Mouse (Mus musculus): ENCODE results near the gene Spata46. TPM values are rescaled to one million over a fixed set of nuclear protein-coding genes. Genes with fewer than 3 reads are reported as not detected.

Spata46 gene
- total and polyA plus RNA-seq, 3 experiments = not detected

GRCm38 (mm10) chr1:170360183-170360915 lies 51.7 kb downstream of the Spata46 start:
- no peak for TF ChIP-seq MAFK (IDR thresholded peaks at IDR 0.05; ENCODE audit: insufficient replicate concordance, low read length)
- TF ChIP-seq PAX5 (IDR thresholded peaks at IDR 0.05; ENCODE audit: low read length) = no peak
- no peak for TF ChIP-seq ETS1 (conservative IDR thresholded peaks at IDR 0.05; ENCODE audit: low read depth, low read length)
- no peak for TF ChIP-seq EP300 (IDR thresholded peaks at IDR 0.05; ENCODE audit: low read length)
- no peak for TF ChIP-seq ZC3H11A (IDR thresholded peaks at IDR 0.05; ENCODE audit: low read depth, low read length)
- no peak for TF ChIP-seq POLR2AphosphoS2 (IDR thresholded peaks at IDR 0.05; ENCODE audit: low read depth, low read length)
- TF ChIP-seq RAD21 (IDR thresholded peaks at IDR 0.05; ENCODE audit: low read depth, low read length) = no peak
- TF ChIP-seq CHD1 (IDR thresholded peaks at IDR 0.05; ENCODE audit: low read depth, low read length) = no peak
- TF ChIP-seq SMC3 (IDR thresholded peaks at IDR 0.05; ENCODE audit: low read depth, low read length) = no peak
- no peak for TF ChIP-seq MXI1 (IDR thresholded peaks at IDR 0.05; ENCODE audit: low read depth, low read length)
- TF ChIP-seq JUN (IDR thresholded peaks at IDR 0.05; ENCODE audit: insufficient read depth, low read depth, low read length) = no peak
- TF ChIP-seq HCFC1 (IDR thresholded peaks at IDR 0.05; ENCODE audit: low read depth, low read length) = no peak
- no peak for TF ChIP-seq IRF4 (IDR thresholded peaks at IDR 0.05; ENCODE audit: low read depth, low read length)
- TF ChIP-seq UBTF (IDR thresholded peaks at IDR 0.05; ENCODE audit: low read depth, low read length) = no peak
- no peak for TF ChIP-seq CTCF (conservative IDR thresholded peaks at IDR 0.05 in 1 of 2, IDR thresholded peaks at IDR 0.05 in 1 of 2; ENCODE audit: low read depth in 2 of 2, low read length in 2 of 2)
- TF ChIP-seq ZMIZ1 (IDR thresholded peaks at IDR 0.05; ENCODE audit: low read depth, low read length) = no peak
- no peak for TF ChIP-seq NELFE (IDR thresholded peaks at IDR 0.05; ENCODE audit: low read depth, low read length)
- Histone ChIP-seq H3K79me2 (replicated peaks; ENCODE audit: control insufficient read depth, extremely low read depth, insufficient read depth, poor library complexity, severe bottlenecking) (no peaks in the 10 kb centered on the region), H3K9ac (ENCODE audit: insufficient read depth, low read depth) (no peak overlapping the region), H3K27me3 (replicated peaks) (peaks cover 13% of the 10 kb centered on the region), H3K4me3 (replicated peaks in 1 of 3; ENCODE audit: low read depth in 2 of 3, low read length in 2 of 3, poor library complexity in 1 of 3) (no peak overlapping the region), H3K9me3 (replicated peaks; ENCODE audit: low read length) (no peaks in the 10 kb centered on the region), H3K36me3 (replicated peaks in 1 of 2; ENCODE audit: control insufficient read depth in 1 of 2, insufficient read depth in 1 of 2, low read length in 1 of 2) (no peaks in the 10 kb centered on the region), H3K4me1 (ENCODE audit: control insufficient read depth in 1 of 2, insufficient read depth in 2 of 2) (no peaks in the 10 kb centered on the region), H3K27ac (ENCODE audit: insufficient read depth, low read depth) (no peak overlapping the region), H3K4me2 (ENCODE audit: insufficient read depth, low read depth, poor library complexity, severe bottlenecking) (no peak overlapping the region)
- dilution Hi-C loops (cut with MboI; ENCODE audit: extremely low pct_ligation_motif_present, extremely low pct_unique_long_range_greater_than_20kb, low sequenced_read_pairs) = no loop called here
- in situ Hi-C loops (cut with MboI; ENCODE audit: low pct_ligation_motif_present, low pct_unique_long_range_greater_than_20kb, low sequenced_read_pairs) = no loop called here
- DNase-seq (ENCODE audit: extremely low read depth) = no peak

Other genes with a start within 250 kb of the Spata46 start
- gene Ddr2, start 198.0 kb upstream of the Spata46 start, total RNA-seq (2012; rRNA removed) = 0.13 and 0.30 TPM in 2 replicates
- 0.17 and 0.19 TPM in 2 replicates for gene Ddr2, start 198.0 kb upstream of the Spata46 start, total RNA-seq (2014; rRNA removed)
- 0.33 and 0.37 TPM in 2 replicates for gene Ddr2, start 198.0 kb upstream of the Spata46 start, polyA plus RNA-seq (2012; ENCODE audit: insufficient read length, low read depth)
- gene Uap1, start 133.8 kb upstream of the Spata46 start, total RNA-seq (2012; rRNA removed) = 32.2 and 32.7 TPM in 2 replicates
- 46.3 and 51.8 TPM in 2 replicates for gene Uap1, start 133.8 kb upstream of the Spata46 start, total RNA-seq (2014; rRNA removed)
- gene Uap1, start 133.8 kb upstream of the Spata46 start, polyA plus RNA-seq (2012; ENCODE audit: insufficient read length, low read depth) = 34.1 and 39.4 TPM in 2 replicates
- gene Uhmk1, start 93.4 kb upstream of the Spata46 start, total RNA-seq (2012; rRNA removed) = 22.7 and 23.8 TPM in 2 replicates
- 30.7 and 32.5 TPM in 2 replicates for gene Uhmk1, start 93.4 kb upstream of the Spata46 start, total RNA-seq (2014; rRNA removed)
- 21.5 and 25.0 TPM in 2 replicates for gene Uhmk1, start 93.4 kb upstream of the Spata46 start, polyA plus RNA-seq (2012; ENCODE audit: insufficient read length, low read depth)
- 0.47 TPM in 1 of 2 replicates, not detected in the other for gene Sh2d1b2, start 76.1 kb upstream of the Spata46 start, total RNA-seq (2012; rRNA removed)
- not detected in 2 replicates for gene Sh2d1b2, start 76.1 kb upstream of the Spata46 start, total RNA-seq (2014; rRNA removed)
- gene Sh2d1b2, start 76.1 kb upstream of the Spata46 start, polyA plus RNA-seq (2012; ENCODE audit: insufficient read length, low read depth) = 1.1 and 1.9 TPM in 2 replicates
- gene Sh2d1b1, start 31.5 kb upstream of the Spata46 start, total RNA-seq (2012; rRNA removed) = 1.9 and 2.6 TPM in 2 replicates
- 9.7 and 11.5 TPM in 2 replicates for gene Sh2d1b1, start 31.5 kb upstream of the Spata46 start, total RNA-seq (2014; rRNA removed)
- gene Sh2d1b1, start 31.5 kb upstream of the Spata46 start, polyA plus RNA-seq (2012; ENCODE audit: insufficient read length, low read depth) = 13.7 and 13.9 TPM in 2 replicates
- gene Gm7694, start 2.5 kb upstream of the Spata46 start, total RNA-seq (2012; rRNA removed) = 0.04 TPM in 1 of 2 replicates, not detected in the other
- not detected in 2 replicates for gene Gm7694, start 2.5 kb upstream of the Spata46 start, total RNA-seq (2014; rRNA removed)
- gene Gm7694, start 2.5 kb upstream of the Spata46 start, polyA plus RNA-seq (2012; ENCODE audit: insufficient read length, low read depth) = not detected in 2 replicates

Data from CH12.LX (cell line).